In the genomic region with DNA sequence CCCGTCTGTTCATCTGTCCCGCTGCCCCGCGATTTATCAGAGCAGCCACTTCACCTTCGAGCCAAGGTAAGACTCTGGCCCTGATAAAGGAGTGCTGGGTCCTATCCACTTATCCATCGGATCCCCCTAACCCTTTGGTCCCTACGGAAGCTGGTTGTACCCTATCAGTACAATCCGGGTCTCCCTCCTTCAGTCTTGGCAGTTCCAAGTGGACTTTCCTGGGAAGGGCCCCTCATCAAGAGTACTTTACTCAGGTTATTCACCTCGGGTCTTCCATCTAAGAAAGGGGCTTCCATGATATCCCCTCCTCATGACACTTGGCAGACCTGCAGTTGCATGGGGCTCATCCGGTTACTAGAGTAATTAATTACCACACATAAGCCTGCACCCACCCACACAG, we compare ENCODE assay signal across 10 mouse cellular contexts. TPM values are rescaled to one million over a fixed set of nuclear protein-coding genes. Genes with fewer than 3 reads are reported as not detected.
DNase-seq lines count a peak whose midpoint lies in the region; ATAC-seq and TF ChIP-seq lines count a peak whose summit lies in the region.
"Had no signal": no experiment of that assay in that cellular context is flagged by ENCODE, and none has a peak within 500 bp of the region (broad histone marks: within the 10 kb centered on the region; RNA-seq: fewer than 3 reads in every experiment).

No protein-coding gene starts in this region.

- POLR2A ChIA-PET in Patski (lab: Charles Lee), result no interaction called here

- no peak overlapping the region for H3K9ac ChIP-seq in heart, embryonic 16.5 days (ENCODE audit: low read length)

- intact Hi-C loops in heart, postnatal 25 days (cut with DNase I), result no loop called here

- CTCF ChIA-PET in Patski (lab: Charles Lee), result interaction anchor here (1.3 kb wide), 1 partner anchor 17 kb away, joined by 4 read pairs; no protein-coding TSS in a partner anchor

- peaks cover 11% of the 10 kb centered on the region for H3K4me1 ChIP-seq in heart, embryonic 16.5 days (ENCODE audit: control insufficient read depth, insufficient read depth, low read length)
- H3K4me1 ChIP-seq in hindbrain, embryonic 10.5 days (replicated peaks), result peaks cover 48% of the 10 kb centered on the region
- H3K4me1 ChIP-seq in midbrain, embryonic 10.5 days, result peaks cover 42% of the 10 kb centered on the region

- peaks cover 40% of the 10 kb centered on the region for H3K27me3 ChIP-seq in heart, embryonic 16.5 days (ENCODE audit: control insufficient read depth, insufficient read depth, low read length)
- peaks cover 23% of the 10 kb centered on the region for H3K27me3 ChIP-seq in Patski
- H3K27me3 ChIP-seq in hindbrain, embryonic 10.5 days (ENCODE audit: insufficient read depth, poor library complexity, severe bottlenecking), result peaks cover 49% of the 10 kb centered on the region
- peaks cover 65% of the 10 kb centered on the region for H3K27me3 ChIP-seq in midbrain, embryonic 10.5 days (ENCODE audit: low read depth, poor library complexity, severe bottlenecking)

- peak overlapping the region; percentile 86 for H3K4me2 ChIP-seq in heart, embryonic 16.5 days (ENCODE audit: low read depth, low read length)

- no peaks in the 10 kb centered on the region for H3K36me3 ChIP-seq in heart, embryonic 16.5 days (ENCODE audit: control insufficient read depth, insufficient read depth)
- H3K36me3 ChIP-seq in hindbrain, embryonic 10.5 days, result no peaks in the 10 kb centered on the region
- H3K36me3 ChIP-seq in midbrain, embryonic 10.5 days, result no peaks in the 10 kb centered on the region
- H3K36me3 ChIP-seq: G1E had no signal

- in situ Hi-C loops in Patski (cut with MboI; ENCODE audit: low pct_unique_long_range_greater_than_20kb), result loop anchor here (25.0 kb wide), 2 partner anchors 304 to 504 kb away; a partner anchor contains a TSS

- H3K9me3 ChIP-seq in heart, embryonic 16.5 days (replicated peaks; ENCODE audit: control insufficient read depth, low read length), result no peaks in the 10 kb centered on the region
- no peaks in the 10 kb centered on the region for H3K9me3 ChIP-seq in hindbrain, embryonic 10.5 days
- H3K9me3 ChIP-seq in midbrain, embryonic 10.5 days (replicated peaks), result no peaks in the 10 kb centered on the region
- H3K9me3 ChIP-seq: G1E had no signal

- TF ChIP-seq CTCF in Patski (IDR thresholded peaks at IDR 0.05), result no peak

- H3K27ac ChIP-seq in heart, embryonic 16.5 days (ENCODE audit: low read length), result no peak overlapping the region
- peak overlapping the region; percentile 73 for H3K27ac ChIP-seq in hindbrain, embryonic 10.5 days
- peak overlapping the region; percentile 76 for H3K27ac ChIP-seq in midbrain, embryonic 10.5 days (replicated peaks)

- WGBS in heart, embryonic 16.5 days, result 11% methylated on average over 10 of the region's 10 CpGs
- WGBS in hindbrain, embryonic 10.5 days, result 23% methylated on average over 10 of the region's 10 CpGs
- WGBS in midbrain, embryonic 10.5 days, result 28% methylated on average over 10 of the region's 10 CpGs

- DNase-seq in heart, postnatal 25 days (ENCODE audit: low spot score), result no peak
- no peak for DNase-seq in Patski (ENCODE audit: low read depth, low spot score)
- DNase-seq in hindbrain, embryonic 10.5 days (ENCODE audit: low spot score), result no peak
- no peak for DNase-seq in midbrain, embryonic 10.5 days (ENCODE audit: low spot score)
- DNase-seq in adrenal gland, postnatal 10 days, result no peak

- ATAC-seq in heart, embryonic 16.5 days (replicated peaks; ENCODE audit: extremely low read depth, insufficient read depth, low FRiP score), result no peak
- ATAC-seq in Patski, result peak; percentile 6
- no peak for ATAC-seq in frontal cortex, adult (ENCODE audit: low TSS enrichment)
- no peak for ATAC-seq in CD4-positive, CD25-positive, alpha-beta regulatory T cell, adult 4 months

- peak overlapping the region; percentile 55 for H3K4me3 ChIP-seq in heart, embryonic 16.5 days (ENCODE audit: low read length)
- H3K4me3 ChIP-seq in hindbrain, embryonic 10.5 days, result peak overlapping the region; percentile 60
- H3K4me3 ChIP-seq in midbrain, embryonic 10.5 days, result peak overlapping the region; percentile 68

RNA-seq across cellular contexts. Expression of a gene that starts 0.4 kb away (rescaled TPM):
- polyA plus RNA-seq in heart, embryonic 16.5 days (2015; fragmentation: Nextera tagmentation; extraction: Ambion mirVana), result 0.04 and 0.05 TPM in 2 replicates
- under 1 TPM; 0.10 to 0.14 TPM for total RNA-seq in heart, postnatal 25 days (2021)
- 0.04 TPM for polyA plus RNA-seq in Patski (2021)
- 0.31 and 0.77 TPM in 2 replicates for polyA plus RNA-seq in hindbrain, embryonic 10.5 days (2016; fragmentation: Nextera tagmentation; extraction: Ambion mirVana)
- polyA plus RNA-seq in midbrain, embryonic 10.5 days (2016; fragmentation: Nextera tagmentation; extraction: Ambion mirVana), result 0.46 and 0.75 TPM in 2 replicates
- total RNA-seq in adrenal gland, postnatal 10 days (2021), result 1 to 10 TPM in 1 of 2 experiments, under 1 TPM in 1; 0.90 to 1.3 TPM
- not detected for polyA plus RNA-seq in CD4-positive, CD25-positive, alpha-beta regulatory T cell, adult 4 months (2017; shearing (Covaris generic))
- polyA plus RNA-seq: G1E had no signal

RNA-seq across cellular contexts. Expression of a gene that starts 12.3 kb away (rescaled TPM):
- polyA plus RNA-seq in heart, embryonic 16.5 days (2015; fragmentation: Nextera tagmentation; extraction: Ambion mirVana), result not detected in 2 replicates
- under 1 TPM in 1 of 2 experiments, not detected in 1; 0.06 TPM for total RNA-seq in heart, postnatal 25 days (2021)
- polyA plus RNA-seq in Patski (2021), result 0.08 TPM
- polyA plus RNA-seq in hindbrain, embryonic 10.5 days (2016; fragmentation: Nextera tagmentation; extraction: Ambion mirVana), result 0.11 and 0.71 TPM in 2 replicates
- polyA plus RNA-seq in midbrain, embryonic 10.5 days (2016; fragmentation: Nextera tagmentation; extraction: Ambion mirVana), result 0.23 and 0.61 TPM in 2 replicates
- under 1 TPM in 1 of 2 experiments, not detected in 1; 0.12 TPM for total RNA-seq in adrenal gland, postnatal 10 days (2021)
- polyA plus RNA-seq in CD4-positive, CD25-positive, alpha-beta regulatory T cell, adult 4 months (2017; shearing (Covaris generic)), result not detected
- total RNA-seq: common myeloid progenitor, adult 5-6 weeks; G1E had no signal
- polyA plus RNA-seq: G1E had no signal

RNA-seq across cellular contexts. Expression of a gene that starts 35.0 kb away (rescaled TPM):
- 3.5 and 3.7 TPM in 2 replicates for polyA plus RNA-seq in heart, embryonic 16.5 days (2015; fragmentation: Nextera tagmentation; extraction: Ambion mirVana)
- total RNA-seq in heart, postnatal 25 days (2021), result 1 to 10 TPM; 4.4 to 4.5 TPM
- polyA plus RNA-seq in Patski (2021), result 6.6 TPM
- 8.7 and 10.5 TPM in 2 replicates for polyA plus RNA-seq in hindbrain, embryonic 10.5 days (2016; fragmentation: Nextera tagmentation; extraction: Ambion mirVana)
- polyA plus RNA-seq in midbrain, embryonic 10.5 days (2016; fragmentation: Nextera tagmentation; extraction: Ambion mirVana), result 9.3 and 9.9 TPM in 2 replicates
- total RNA-seq in adrenal gland, postnatal 10 days (2021), result 10 to 100 TPM; 13.6 to 13.8 TPM
- polyA plus RNA-seq in CD4-positive, CD25-positive, alpha-beta regulatory T cell, adult 4 months (2017; shearing (Covaris generic)), result 1 to 10 TPM; 3.6 to 6.0 TPM

RNA-seq across cellular contexts. Expression of a gene that starts 43.5 kb away (rescaled TPM):
- polyA plus RNA-seq in heart, embryonic 16.5 days (2015; fragmentation: Nextera tagmentation; extraction: Ambion mirVana), result 18.7 and 20.7 TPM in 2 replicates
- 100 to 1,000 TPM; 600 to 610 TPM for total RNA-seq in heart, postnatal 25 days (2021)
- polyA plus RNA-seq in Patski (2021), result 0.69 TPM
- polyA plus RNA-seq in hindbrain, embryonic 10.5 days (2016; fragmentation: Nextera tagmentation; extraction: Ambion mirVana), result 2.1 and 2.3 TPM in 2 replicates
- polyA plus RNA-seq in midbrain, embryonic 10.5 days (2016; fragmentation: Nextera tagmentation; extraction: Ambion mirVana), result 3.0 and 4.3 TPM in 2 replicates
- total RNA-seq in adrenal gland, postnatal 10 days (2021), result 100 to 1,000 TPM; 303 to 400 TPM
- polyA plus RNA-seq in CD4-positive, CD25-positive, alpha-beta regulatory T cell, adult 4 months (2017; shearing (Covaris generic)), result under 1 TPM; 0.33 to 0.42 TPM
- total RNA-seq: common myeloid progenitor, adult 5-6 weeks had no signal
- polyA plus RNA-seq: G1E had no signal
